Mouse (Mus musculus) gastrocnemius, postnatal 14 days (tissue): ENCODE results near the gene Tap2. TPM values are rescaled to one million over a fixed set of nuclear protein-coding genes. Genes with fewer than 3 reads are reported as not detected.
"Not testable (repeated sequence)": the region's sequence is repeated elsewhere in the genome, so short reads cannot be mapped to it uniquely, and the experiment has no call there.

Source experiments
- DNase-seq: peaks from one replicate; pipeline ENCODE4 v3.0.0; 2021; ENCODE audit warnings: mixed read lengths
- intact Hi-C: fragments of 180-260 bp; cut with DNase I; formaldehyde crosslinking; loops from one replicate; pipeline ENCODE4 v1.15.1; 2025; ENCODE audit warnings: low total_unique reads
- total RNA-seq, 2 experiments: library from RNA; stranded (reverse); gene quantifications; 2 replicates each; pipeline ENCODE4 v1.2.3; 2021

Gene Tap2
- total RNA-seq, 2 experiments from 2014 or later, result 4.7 to 5.3 TPM

DNA sequence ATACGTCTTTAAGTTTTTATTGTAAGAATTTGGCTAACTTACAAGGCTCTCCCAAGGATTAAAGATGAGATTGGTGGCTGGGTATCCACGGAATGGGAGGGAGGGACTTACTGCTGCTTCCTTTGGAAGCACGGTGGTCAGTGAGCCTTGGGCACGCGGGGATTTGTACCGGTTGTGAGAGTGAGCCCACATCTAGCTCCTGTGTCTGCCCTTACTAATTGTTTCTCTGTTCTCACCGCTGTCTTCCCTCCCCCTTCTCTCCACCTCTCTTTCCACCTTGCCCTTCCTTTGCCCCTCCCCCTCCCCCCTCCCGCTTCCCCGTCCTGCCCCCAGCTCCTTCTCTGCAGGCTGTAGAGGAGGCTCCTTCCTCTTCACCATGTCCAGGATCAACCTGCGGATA lies 5.1 kb downstream of the Tap2 start:
- intact Hi-C loops, result no loop called here
- DNase-seq, result no peak

DNA sequence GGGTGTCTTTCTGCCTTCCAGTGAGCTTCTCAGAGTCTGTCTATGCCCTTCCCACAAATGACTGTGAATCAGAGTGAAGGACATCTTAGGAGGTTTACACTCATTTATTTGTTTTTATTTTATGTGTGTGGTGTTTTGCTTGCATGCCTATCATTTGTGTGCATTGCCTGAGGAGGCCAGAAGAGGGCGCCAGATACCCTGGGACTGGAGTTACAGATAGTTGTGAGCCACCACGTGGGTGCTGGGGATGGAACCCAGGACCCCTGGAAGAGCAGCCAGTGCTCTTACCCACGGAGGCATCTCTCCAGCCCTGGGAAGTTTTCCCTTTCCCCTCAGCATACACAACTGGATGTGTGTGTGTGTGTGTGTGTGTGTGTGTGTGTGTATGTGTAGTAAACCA lies 6.4 kb downstream of the Tap2 start:
- intact Hi-C loops, result no loop called here
- no peak for DNase-seq

GRCm38 (mm10) chr17:34210599-34210998 lies 7.3 kb downstream of the Tap2 start:
- no peak for DNase-seq
- intact Hi-C loops, result no loop called here

DNA sequence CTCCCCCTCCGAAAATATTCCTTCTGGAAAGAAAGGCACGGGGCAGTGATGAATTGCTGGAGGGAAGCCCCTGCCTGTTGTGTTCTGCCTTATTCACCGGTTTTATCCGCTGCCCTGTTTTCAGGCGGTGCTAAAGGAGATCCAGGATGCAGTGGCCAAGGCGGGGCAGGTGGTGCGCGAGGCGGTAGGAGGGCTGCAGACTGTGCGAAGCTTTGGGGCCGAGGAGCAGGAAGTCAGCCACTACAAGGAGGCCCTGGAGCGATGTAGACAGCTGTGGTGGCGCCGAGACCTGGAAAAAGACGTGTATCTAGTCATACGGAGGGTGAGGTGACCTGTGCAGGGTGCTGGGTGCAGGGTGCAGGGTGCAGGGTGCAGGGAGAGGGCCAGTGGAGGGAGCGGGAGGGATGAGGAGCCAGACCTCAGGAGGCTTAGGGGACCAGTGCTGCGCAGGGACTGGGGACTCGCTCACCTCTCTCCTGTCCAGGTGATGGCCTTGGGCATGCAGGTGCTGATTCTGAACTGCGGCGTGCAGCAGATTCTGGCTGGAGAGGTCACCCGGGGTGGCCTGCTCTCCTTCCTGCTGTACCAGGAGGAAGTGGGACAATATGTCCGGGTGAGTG lies 8.5 kb downstream of the Tap2 start:
- no peak for DNase-seq
- intact Hi-C loops, result no loop called here

- intact Hi-C loops, result no loop called here
- DNase-seq, result no peak
Observed at GRCm38 (mm10) chr17:34213936-34214335, 10.6 kb downstream of the Tap2 start.

DNA sequence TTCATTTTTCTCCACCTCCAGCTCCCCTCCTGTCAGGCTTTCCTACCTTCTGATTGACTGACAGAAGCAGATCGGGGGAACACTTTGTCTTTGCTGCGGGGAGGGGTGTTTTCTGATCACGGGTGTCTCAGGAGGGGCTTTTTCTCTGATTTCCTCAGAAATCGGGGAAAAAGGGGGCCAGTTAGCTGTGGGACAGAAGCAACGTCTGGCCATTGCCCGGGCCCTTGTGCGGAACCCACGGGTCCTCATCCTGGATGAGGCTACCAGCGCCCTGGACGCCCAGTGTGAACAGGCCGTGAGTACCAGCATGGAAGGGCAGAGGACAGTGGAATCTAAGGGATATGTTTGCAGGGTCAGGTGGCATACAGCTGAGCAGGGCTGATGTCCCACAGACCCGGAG lies 11.8 kb downstream of the Tap2 start:
- intact Hi-C loops, result no loop called here

GRCm38 (mm10) chr17:34217216-34217928 lies 14.0 kb downstream of the Tap2 start:
- intact Hi-C loops, result no loop called here
- DNase-seq, result no peak

More for the DNA sequence above, 11.8 kb downstream of the Tap2 start:
- no peak for DNase-seq

DNA sequence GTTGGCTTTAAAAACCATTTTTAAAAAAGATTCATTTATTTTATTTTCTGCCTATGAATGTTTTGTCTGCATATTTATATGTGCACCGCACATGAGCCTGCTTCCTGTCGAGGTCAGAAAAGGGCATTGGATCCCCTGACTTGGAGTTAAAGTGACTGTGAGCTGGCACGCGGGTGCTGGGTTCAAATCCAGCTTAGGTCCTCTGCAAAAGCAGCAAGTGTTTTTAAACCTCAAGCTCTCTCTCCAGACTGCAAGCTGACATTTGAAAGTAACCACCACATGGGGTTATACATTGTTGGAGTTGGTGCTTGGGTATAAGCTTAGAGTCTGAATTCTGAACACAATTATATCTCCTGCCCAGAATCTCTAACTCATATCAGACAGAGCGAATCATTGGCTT lies 14.7 kb downstream of the Tap2 start:
- no peak for DNase-seq
- intact Hi-C loops, result no loop called here

GRCm38 (mm10) chr17:34218675-34219074 lies 15.3 kb downstream of the Tap2 start:
- intact Hi-C loops, result no loop called here
- DNase-seq, result peak; percentile 72

DNA sequence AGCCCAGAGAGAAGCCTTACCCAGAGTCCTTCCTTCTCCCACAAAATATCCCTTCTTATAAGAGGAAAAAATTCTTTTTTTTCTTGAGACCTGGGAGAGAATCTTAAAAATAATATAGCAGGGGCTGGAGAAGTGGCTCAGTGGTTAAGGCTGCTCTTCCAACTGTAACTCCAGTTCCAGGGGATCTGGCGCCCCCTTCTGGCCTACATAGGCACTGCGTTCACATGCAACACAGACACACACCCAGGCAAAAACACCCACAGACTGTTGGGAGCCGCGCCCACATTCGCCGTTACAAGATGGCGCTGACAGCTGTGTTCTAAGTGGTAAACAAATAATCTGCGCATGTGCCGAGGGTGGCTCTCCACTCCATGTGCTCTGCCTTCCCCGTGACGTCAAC lies 15.8 kb downstream of the Tap2 start:
- intact Hi-C loops, result not testable (repeated sequence)
- DNase-seq, result peak; percentile 52

DNA sequence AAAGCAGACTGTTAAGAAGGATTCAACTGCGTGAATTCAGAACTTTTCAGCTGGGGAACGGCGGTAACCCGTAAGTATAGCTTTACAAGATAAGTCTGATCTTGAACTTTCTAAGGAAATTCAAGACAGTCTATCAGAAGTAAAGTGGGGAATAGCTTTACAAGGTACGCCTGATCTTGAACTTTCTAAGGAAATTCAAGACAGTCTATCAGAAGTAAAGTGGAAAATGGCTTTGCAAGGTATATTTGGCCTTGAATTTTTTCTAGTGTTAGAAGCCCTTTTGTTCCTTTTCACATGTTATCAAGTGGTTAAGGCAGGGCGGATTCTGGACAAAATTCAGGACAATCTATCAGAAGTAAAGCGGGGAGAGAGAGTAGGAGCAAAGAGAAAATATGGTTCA lies 16.5 kb downstream of the Tap2 start:
- intact Hi-C loops, result not testable (repeated sequence)

GRCm38 (mm10) chr17:34220401-34220800 lies 17.1 kb downstream of the Tap2 start:
- DNase-seq, intact Hi-C loops: not testable (repeated sequence)

More for the DNA sequence above, 16.5 kb downstream of the Tap2 start:
- not testable (repeated sequence) for DNase-seq

DNA sequence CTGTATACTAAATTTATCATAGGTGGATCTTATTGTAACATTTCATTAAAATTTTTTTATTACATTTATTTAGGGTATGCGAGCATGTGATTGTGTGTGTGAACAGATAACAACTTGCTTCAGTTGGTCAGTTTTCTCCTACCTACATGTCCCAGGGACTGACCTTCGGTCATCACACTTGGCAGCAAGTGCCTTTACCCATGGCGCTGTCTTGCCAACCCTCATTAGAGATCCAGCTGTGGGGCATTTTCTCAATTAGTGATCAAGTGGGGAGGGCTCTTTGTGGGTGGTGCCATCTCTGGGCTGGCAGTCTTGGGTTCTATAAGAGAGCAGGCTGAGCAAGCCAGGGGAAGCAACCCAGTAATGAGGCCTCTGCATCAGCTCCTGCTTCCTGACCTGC lies 21.5 kb downstream of the Tap2 start:
- intact Hi-C loops, result no loop called here
- no peak for DNase-seq

DNA sequence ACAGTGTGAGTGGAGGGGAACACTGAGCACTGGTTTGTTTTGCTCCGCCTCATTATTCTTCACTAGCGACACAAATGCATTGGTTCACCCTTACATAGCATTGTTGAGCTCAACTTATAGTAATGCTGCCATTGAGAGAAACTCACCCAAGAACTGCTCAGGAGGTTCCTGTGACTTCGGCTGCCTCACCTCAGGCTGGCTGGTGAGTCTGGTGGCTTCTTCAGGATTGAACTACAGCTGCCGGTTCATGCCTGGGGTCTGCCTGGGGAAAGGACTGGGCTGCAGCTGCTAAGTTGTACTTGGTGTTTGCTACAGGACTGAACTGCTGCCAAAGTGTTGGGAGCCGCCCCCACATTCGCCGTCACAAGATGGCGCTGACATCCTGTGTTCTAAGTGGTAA lies 22.1 kb downstream of the Tap2 start:
- no peak for DNase-seq
- intact Hi-C loops, result no loop called here

- intact Hi-C loops, DNase-seq: not testable (repeated sequence)
Observed at GRCm38 (mm10) chr17:34225911-34226310, 22.6 kb downstream of the Tap2 start.

- intact Hi-C loops, result not testable (repeated sequence)
Observed at GRCm38 (mm10) chr17:34230971-34231370, 27.6 kb downstream of the Tap2 start.

GRCm38 (mm10) chr17:34232021-34232420 lies 28.7 kb downstream of the Tap2 start:
- DNase-seq, intact Hi-C loops: not testable (repeated sequence)

More at GRCm38 (mm10) chr17:34230971-34231370, 27.6 kb downstream of the Tap2 start:
- not testable (repeated sequence) for DNase-seq

GRCm38 (mm10) chr17:34234926-34235325 lies 31.6 kb downstream of the Tap2 start:
- DNase-seq, result peak; percentile 72
- intact Hi-C loops, result loop anchor here (5.0 kb wide), 1 partner anchor 63 kb away; no protein-coding TSS in a partner anchor

DNA sequence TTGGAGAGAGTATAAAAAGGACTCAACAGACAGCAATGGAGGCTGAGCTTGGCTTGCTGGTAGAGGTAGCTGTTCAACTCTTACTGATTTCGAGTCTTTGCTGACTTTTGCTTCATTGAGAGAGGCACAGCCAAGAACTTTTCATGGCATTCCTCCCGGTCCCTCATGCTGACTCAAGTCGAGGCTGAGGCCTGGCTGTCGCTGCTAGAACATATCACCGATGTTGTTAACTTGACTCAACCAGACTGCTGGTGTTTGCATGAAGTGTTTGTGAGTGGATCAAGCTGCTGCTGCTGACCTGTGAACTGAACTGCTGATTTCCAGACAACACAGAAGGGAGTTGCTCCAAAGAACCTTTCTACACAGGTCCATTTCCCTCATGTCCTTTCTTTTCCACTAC lies 33.4 kb downstream of the Tap2 start:
- DNase-seq, result no peak
- intact Hi-C loops, result loop anchor here (5.0 kb wide), 1 partner anchor 64 kb away; no protein-coding TSS in a partner anchor

GRCm38 (mm10) chr17:34237741-34238140 lies 34.4 kb downstream of the Tap2 start:
- intact Hi-C loops, result loop anchor here (5.0 kb wide), 1 partner anchor 65 kb away; no protein-coding TSS in a partner anchor
- no peak for DNase-seq

DNA sequence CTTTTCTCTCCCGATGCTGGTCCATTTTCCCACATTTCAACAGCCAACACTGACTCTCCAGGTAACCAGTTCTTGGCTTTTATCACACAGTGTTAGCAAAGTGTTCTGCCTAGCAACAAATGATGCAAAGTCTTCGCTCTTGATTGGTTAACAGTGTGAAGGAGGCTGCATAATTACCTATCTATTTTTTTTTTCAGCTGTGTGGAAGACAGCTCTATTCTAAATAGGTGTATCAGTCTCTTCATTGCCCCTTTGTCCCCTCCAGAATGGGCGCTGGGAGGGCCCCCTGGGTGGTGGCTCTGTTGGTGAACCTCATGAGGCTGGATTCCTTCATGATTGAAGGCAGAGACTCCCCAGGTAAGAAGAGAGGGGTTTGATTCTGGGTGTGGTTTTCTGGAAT lies 35.4 kb downstream of the Tap2 start, which contains the start of gene H2-Ob:
TSS of gene H2-Ob (plus strand) at position 198 of the 400 bp plus-strand sequence.
- DNase-seq, result no peak
- intact Hi-C loops, result loop anchor here (5.0 kb wide), 1 partner anchor 66 kb away; no protein-coding TSS in a partner anchor
